Mouse (Mus musculus) hindbrain, embryonic 14.5 days (tissue): ENCODE measurements around the gene Kpna4. TPM values are rescaled to one million over a fixed set of nuclear protein-coding genes. Genes with fewer than 3 reads are reported as not detected.

ENCODE experiments used
- polyA plus RNA-seq: library from polyadenylated mRNA; unstranded; fragments of >200 nt; fragmentation: Nextera tagmentation; extraction: Ambion mirVana; gene quantifications from 2 replicates; pipeline ENCODE4 v1.2.1, GENCODE M21; 2014

The Kpna4 gene
- polyA plus RNA-seq, 1 experiment from 2014 or later = 40.9 TPM

Other genes starting within 250 kb of the Kpna4 start
- 8.7 and 11.9 TPM in 2 replicates for gene Ift80, start 122.5 kb downstream of the Kpna4 start, polyA plus RNA-seq
- 30.8 and 33.9 TPM in 2 replicates for gene Smc4, start 122.4 kb downstream of the Kpna4 start, polyA plus RNA-seq
- 38.2 and 38.5 TPM in 2 replicates for gene Trim59, start 82.4 kb downstream of the Kpna4 start, polyA plus RNA-seq
- gene Arl14, start 95.3 kb upstream of the Kpna4 start, polyA plus RNA-seq = not detected in 2 replicates
- gene Ppm1l, start 189.7 kb upstream of the Kpna4 start, polyA plus RNA-seq = 26.6 and 27.4 TPM in 2 replicates